Mouse (Mus musculus) liver, adult 2 months (tissue): ENCODE data around the gene Oaz1.

ENCODE experiments used
- CTCF ChIP-seq: fragments of 200-500 bp; IDR thresholded peaks from 2 replicates; pipeline ENCODE4 v1.5.1; 2011; ENCODE audit warnings: low read depth, low read length, control low read depth
- POLR2A ChIP-seq: fragments of 200-500 bp; IDR thresholded peaks from 2 replicates; pipeline ENCODE4 v1.6.1; 2011; ENCODE audit warnings: low read length, control low read depth; ENCODE audit not compliant: insufficient read depth; ENCODE audit errors: extremely low read depth

DNA sequence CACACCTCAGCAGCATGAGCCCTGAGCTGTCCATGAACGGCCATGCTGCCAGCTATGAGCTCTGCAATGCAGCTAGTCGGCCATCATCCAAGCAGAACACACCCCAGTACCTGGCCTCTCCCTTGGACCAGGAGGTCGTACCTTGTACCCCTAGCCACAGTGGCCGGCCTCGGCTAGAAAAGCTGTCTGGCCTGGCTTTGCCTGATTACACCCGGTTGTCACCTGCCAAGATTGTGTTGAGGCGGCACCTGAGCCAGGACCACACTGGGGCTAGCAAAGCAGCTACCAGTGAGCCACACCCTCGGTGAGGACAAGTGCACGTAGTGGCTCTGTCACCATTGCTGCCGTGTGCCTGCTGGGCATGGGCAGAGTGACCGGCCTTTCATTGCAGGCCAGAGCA lies 40.5 kb upstream of the Oaz1 start:
- TF ChIP-seq CTCF (no peak), POLR2A (no peak)
